Mouse (Mus musculus): Measurements from ENCODE around the gene Myo1f. TPM values are rescaled to one million over a fixed set of nuclear protein-coding genes. Genes with fewer than 3 reads are reported as not detected.

The Myo1f gene
- polyA plus RNA-seq, 1 experiment from 2014 or later = 1.8 TPM

- DNase-seq (no peak), ATAC-seq (ENCODE audit: low FRiP score, low TSS enrichment) (no peak)
- 80% methylated on average over 13 of the region's 13 CpGs for WGBS
- no peaks in the 10 kb centered on the region for H3K9me3 ChIP-seq (ENCODE audit: control insufficient read depth, low read length)
- peaks cover 24% of the 10 kb centered on the region for H3K36me3 ChIP-seq (ENCODE audit: control insufficient read depth, insufficient read depth, low read length)
- no peak overlapping the region for H3K27ac ChIP-seq (replicated peaks; ENCODE audit: low read depth, low read length)
- no peak overlapping the region for H3K9ac ChIP-seq (replicated peaks; ENCODE audit: low read length)
- peak overlapping the region; percentile 50; the same call in 1 of the 2 replicates for H3K4me3 ChIP-seq (replicated peaks; ENCODE audit: low read depth, low read length)
- H3K4me1 ChIP-seq (ENCODE audit: control insufficient read depth, insufficient read depth, low read length) = peaks cover 16% of the 10 kb centered on the region
- H3K27me3 ChIP-seq (ENCODE audit: control insufficient read depth, insufficient read depth, low read length) = no peaks in the 10 kb centered on the region
- H3K4me2 ChIP-seq (ENCODE audit: low read length) = peak overlapping the region; percentile 61
These were observed 74.8 kb downstream of the Myo1f start for GRCm38 (mm10) chr17:33630171-33630895.

GRCm38 (mm10) chr17:33631236-33631635, 75.7 kb downstream of the Myo1f start:
- DNase-seq (no peak), ATAC-seq (ENCODE audit: low FRiP score, low TSS enrichment) (no peak)
- H3K9me3 ChIP-seq (ENCODE audit: control insufficient read depth, low read length) = no peaks in the 10 kb centered on the region
- no peak overlapping the region for H3K4me3 ChIP-seq (replicated peaks; ENCODE audit: low read depth, low read length)
- WGBS = 92% methylated on average over 9 of the region's 9 CpGs
- peaks cover 16% of the 10 kb centered on the region for H3K4me1 ChIP-seq (ENCODE audit: control insufficient read depth, insufficient read depth, low read length)
- H3K27ac ChIP-seq (replicated peaks; ENCODE audit: low read depth, low read length) = no peak overlapping the region
- H3K36me3 ChIP-seq (ENCODE audit: control insufficient read depth, insufficient read depth, low read length) = peaks cover 24% of the 10 kb centered on the region
- no peaks in the 10 kb centered on the region for H3K27me3 ChIP-seq (ENCODE audit: control insufficient read depth, insufficient read depth, low read length)
- no peak overlapping the region for H3K9ac ChIP-seq (replicated peaks; ENCODE audit: low read length)
- H3K4me2 ChIP-seq (ENCODE audit: low read length) = no peak overlapping the region

- no peaks in the 10 kb centered on the region for H3K27me3 ChIP-seq (ENCODE audit: control insufficient read depth, insufficient read depth, low read length)
- no peak overlapping the region for H3K4me3 ChIP-seq (replicated peaks; ENCODE audit: low read depth, low read length)
- 89% methylated on average over 5 of the region's 5 CpGs for WGBS
- H3K4me1 ChIP-seq (ENCODE audit: control insufficient read depth, insufficient read depth, low read length) = peaks cover 16% of the 10 kb centered on the region
- peaks cover 24% of the 10 kb centered on the region for H3K36me3 ChIP-seq (ENCODE audit: control insufficient read depth, insufficient read depth, low read length)
- H3K9ac ChIP-seq (replicated peaks; ENCODE audit: low read length) = no peak overlapping the region
- H3K27ac ChIP-seq (replicated peaks; ENCODE audit: low read depth, low read length) = no peak overlapping the region
- DNase-seq = no peak
- no peaks in the 10 kb centered on the region for H3K9me3 ChIP-seq (ENCODE audit: control insufficient read depth, low read length)
- H3K4me2 ChIP-seq (ENCODE audit: low read length) = no peak overlapping the region
- ATAC-seq (ENCODE audit: low FRiP score, low TSS enrichment) = no peak
These were observed 76.3 kb downstream of the Myo1f start for GRCm38 (mm10) chr17:33631796-33632195.

- H3K9ac ChIP-seq (replicated peaks; ENCODE audit: low read length) = no peak overlapping the region
- H3K9me3 ChIP-seq (ENCODE audit: control insufficient read depth, low read length) = no peaks in the 10 kb centered on the region
- H3K4me3 ChIP-seq (replicated peaks; ENCODE audit: low read depth, low read length) = no peak overlapping the region
- DNase-seq = no peak
- H3K4me2 ChIP-seq (ENCODE audit: low read length) = no peak overlapping the region
- no peak overlapping the region for H3K27ac ChIP-seq (replicated peaks; ENCODE audit: low read depth, low read length)
- 85% methylated on average over 2 of the region's 2 CpGs for WGBS
- no peak for ATAC-seq (ENCODE audit: low FRiP score, low TSS enrichment)
- peaks cover 34% of the 10 kb centered on the region for H3K36me3 ChIP-seq (ENCODE audit: control insufficient read depth, insufficient read depth, low read length)
- 0 out of 2 replicates have a peak, but pooled peaks cover under 1% of the 10 kb centered on the region for H3K4me1 ChIP-seq (ENCODE audit: control insufficient read depth, insufficient read depth, low read length)
- H3K27me3 ChIP-seq (ENCODE audit: control insufficient read depth, insufficient read depth, low read length) = no peaks in the 10 kb centered on the region
These were observed 81.5 kb downstream of the Myo1f start for GRCm38 (mm10) chr17:33637038-33637437.

- Histone ChIP-seq H3K27ac (replicated peaks; ENCODE audit: low read depth, low read length) (no peak within 1 kb of the TSS), H3K4me1 (ENCODE audit: control insufficient read depth, insufficient read depth, low read length) (no peaks in the 10 kb centered on the region), H3K9ac (replicated peaks; ENCODE audit: low read length) (no peak within 1 kb of the TSS), H3K27me3 (ENCODE audit: control insufficient read depth, insufficient read depth, low read length) (no peaks in the 10 kb centered on the region), H3K36me3 (ENCODE audit: control insufficient read depth, insufficient read depth, low read length) (peaks cover 37% of the 10 kb centered on the region), H3K4me3 (replicated peaks; ENCODE audit: low read depth, low read length) (no peak within 1 kb of the TSS), H3K9me3 (ENCODE audit: control insufficient read depth, low read length) (no peaks in the 10 kb centered on the region), H3K4me2 (ENCODE audit: low read length) (no peak within 1 kb of the TSS)
- no peak for ATAC-seq (ENCODE audit: low FRiP score, low TSS enrichment)
- no peak for DNase-seq
- WGBS = 95% methylated on average over 4 of the region's 4 CpGs
These were observed 82.2 kb downstream of the Myo1f start, which contains the start of gene Pram1 for GRCm38 (mm10) chr17:33637516-33638276. Gene Pram1 (plus strand): TSS chr17:33638056.

GRCm38 (mm10) chr17:33639743-33640142, 84.2 kb downstream of the Myo1f start:
- no peaks in the 10 kb centered on the region for H3K4me1 ChIP-seq (ENCODE audit: control insufficient read depth, insufficient read depth, low read length)
- H3K27ac ChIP-seq (replicated peaks; ENCODE audit: low read depth, low read length) = no peak overlapping the region
- ATAC-seq (ENCODE audit: low FRiP score, low TSS enrichment) (no peak), DNase-seq (no peak)
- no peaks in the 10 kb centered on the region for H3K27me3 ChIP-seq (ENCODE audit: control insufficient read depth, insufficient read depth, low read length)
- H3K9me3 ChIP-seq (ENCODE audit: control insufficient read depth, low read length) = no peaks in the 10 kb centered on the region
- 74% methylated on average over 6 of the region's 6 CpGs for WGBS
- H3K4me3 ChIP-seq (replicated peaks; ENCODE audit: low read depth, low read length) = no peak overlapping the region
- H3K4me2 ChIP-seq (ENCODE audit: low read length) = no peak overlapping the region
- H3K9ac ChIP-seq (replicated peaks; ENCODE audit: low read length) = no peak overlapping the region
- peaks cover 54% of the 10 kb centered on the region for H3K36me3 ChIP-seq (ENCODE audit: control insufficient read depth, insufficient read depth, low read length)

GRCm38 (mm10) chr17:33644068-33644467, 88.6 kb downstream of the Myo1f start:
- H3K4me2 ChIP-seq (ENCODE audit: low read length) = no peak overlapping the region
- H3K36me3 ChIP-seq (ENCODE audit: control insufficient read depth, insufficient read depth, low read length) = peaks cover 77% of the 10 kb centered on the region
- no peak overlapping the region for H3K9ac ChIP-seq (replicated peaks; ENCODE audit: low read length)
- H3K4me1 ChIP-seq (ENCODE audit: control insufficient read depth, insufficient read depth, low read length) = no peaks in the 10 kb centered on the region
- H3K4me3 ChIP-seq (replicated peaks; ENCODE audit: low read depth, low read length) = no peak overlapping the region
- no peaks in the 10 kb centered on the region for H3K27me3 ChIP-seq (ENCODE audit: control insufficient read depth, insufficient read depth, low read length)
- H3K27ac ChIP-seq (replicated peaks; ENCODE audit: low read depth, low read length) = no peak overlapping the region
- 96% methylated on average over 4 of the region's 4 CpGs for WGBS
- ATAC-seq (ENCODE audit: low FRiP score, low TSS enrichment) (no peak), DNase-seq (no peak)
- H3K9me3 ChIP-seq (ENCODE audit: control insufficient read depth, low read length) = no peaks in the 10 kb centered on the region

- H3K27me3 ChIP-seq (ENCODE audit: control insufficient read depth, insufficient read depth, low read length) = no peaks in the 10 kb centered on the region
- H3K4me3 ChIP-seq (replicated peaks; ENCODE audit: low read depth, low read length) = no peak overlapping the region
- WGBS = 94% methylated on average over 8 of the region's 8 CpGs
- no peak overlapping the region for H3K4me2 ChIP-seq (ENCODE audit: low read length)
- H3K36me3 ChIP-seq (ENCODE audit: control insufficient read depth, insufficient read depth, low read length) = peaks cover 82% of the 10 kb centered on the region
- no peaks in the 10 kb centered on the region for H3K4me1 ChIP-seq (ENCODE audit: control insufficient read depth, insufficient read depth, low read length)
- no peak overlapping the region for H3K9ac ChIP-seq (replicated peaks; ENCODE audit: low read length)
- no peak overlapping the region for H3K27ac ChIP-seq (replicated peaks; ENCODE audit: low read depth, low read length)
- no peaks in the 10 kb centered on the region for H3K9me3 ChIP-seq (ENCODE audit: control insufficient read depth, low read length)
- DNase-seq (no peak), ATAC-seq (ENCODE audit: low FRiP score, low TSS enrichment) (no peak)
These were observed 89.6 kb downstream of the Myo1f start for GRCm38 (mm10) chr17:33645073-33645472.
